Mouse (Mus musculus) megakaryocyte, embryonic 14.5 days (primary cell): Measurements from ENCODE around the gene Mrpl42. TPM values are rescaled to one million over a fixed set of nuclear protein-coding genes. Genes with fewer than 3 reads are reported as not detected.

ENCODE experiments used
- H3K27me3 ChIP-seq: replicated peaks from 2 replicates; pipeline ENCODE3; 2012; ENCODE audit warnings: inconsistent platforms
- H3K36me3 ChIP-seq: replicated peaks from 2 replicates; pipeline ENCODE3; 2012; ENCODE audit warnings: low read length, inconsistent platforms, mixed read lengths
- H3K4me1 ChIP-seq: 2 replicates; pipeline ENCODE4 v1.6.1; 2012; ENCODE audit warnings: inconsistent platforms
- H3K4me3 ChIP-seq: replicated peaks from 2 replicates; pipeline ENCODE3; 2012; ENCODE audit warnings: moderate library complexity, mild to moderate bottlenecking, inconsistent platforms
- H3K9me3 ChIP-seq: 2 replicates; pipeline ENCODE4 v1.6.1; 2012; ENCODE audit warnings: inconsistent platforms
- FLI1 ChIP-seq: IDR thresholded peaks from 2 replicates; pipeline ENCODE4 v1.6.1; 2012; ENCODE audit warnings: low read length, inconsistent platforms, mixed read lengths
- GATA1 ChIP-seq: IDR thresholded peaks from 3 replicates; pipeline ENCODE4 v1.6.1; 2012; ENCODE audit warnings: mixed read lengths, low read length, inconsistent platforms, borderline replicate concordance
- polyA plus RNA-seq: library from polyadenylated mRNA; stranded (reverse); fragments of >175 nt; gene quantifications from 2 replicates; pipeline ENCODE4 v1.2.3, GENCODE M21; 2012; ENCODE audit warnings: low replicate concordance; ENCODE audit not compliant: insufficient read depth

Gene Mrpl42
- polyA plus RNA-seq, 1 experiment, result 10.3 TPM

DNA sequence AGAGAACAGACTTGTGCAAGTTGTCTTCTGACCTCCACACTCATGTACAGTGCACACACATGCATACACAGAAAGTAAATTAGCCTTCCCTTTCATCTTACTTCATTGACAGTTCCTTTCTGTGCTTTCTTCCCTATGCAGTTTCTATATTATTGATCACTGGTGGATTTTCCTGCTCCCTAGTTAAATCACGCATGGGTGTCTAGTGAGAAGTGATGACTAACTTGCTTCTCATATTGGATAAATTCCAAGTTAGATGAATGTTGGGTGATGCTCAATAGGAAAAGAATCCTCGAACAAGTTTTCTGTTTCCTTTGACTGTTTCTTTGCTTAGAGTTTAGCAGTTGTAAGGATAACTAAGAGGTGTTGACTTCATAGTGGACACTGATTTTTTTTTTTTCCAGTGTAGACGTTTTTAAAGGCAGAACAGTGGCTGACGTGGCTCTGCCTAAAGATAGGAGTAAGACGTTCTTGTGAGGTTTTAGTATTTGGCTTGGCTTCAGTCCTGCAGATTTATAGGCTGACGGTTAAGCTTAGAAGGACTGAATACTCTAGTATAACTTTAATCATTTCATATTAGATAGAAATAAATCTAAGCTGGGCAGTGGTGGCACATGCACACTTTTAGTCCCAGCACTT, 23.4 kb upstream of the Mrpl42 start:
- TF ChIP-seq FLI1 (no peak), GATA1 (no peak)

GRCm38 (mm10) chr10:95517656-95518055, 15.9 kb upstream of the Mrpl42 start:
- no peak for TF ChIP-seq FLI1
- no peak for TF ChIP-seq GATA1
- Histone ChIP-seq H3K27me3 (no peaks in the 10 kb centered on the region), H3K4me3 (no peak overlapping the region), H3K36me3 (peaks cover 20% of the 10 kb centered on the region), H3K4me1 (peaks cover 50% of the 10 kb centered on the region), H3K9me3 (no peaks in the 10 kb centered on the region)

More for the DNA sequence above, 23.4 kb upstream of the Mrpl42 start:
- H3K4me1 ChIP-seq, result peaks cover 59% of the 10 kb centered on the region
- peaks cover 14% of the 10 kb centered on the region for H3K36me3 ChIP-seq
- no peak overlapping the region for H3K4me3 ChIP-seq
- no peaks in the 10 kb centered on the region for H3K27me3 ChIP-seq
- H3K9me3 ChIP-seq, result no peaks in the 10 kb centered on the region

GRCm38 (mm10) chr10:95515293-95515931, 13.7 kb upstream of the Mrpl42 start:
- peaks cover 5% of the 10 kb centered on the region for H3K9me3 ChIP-seq
- peaks cover 35% of the 10 kb centered on the region for H3K4me1 ChIP-seq
- H3K36me3 ChIP-seq, result peaks cover 11% of the 10 kb centered on the region
- peak overlapping the region; percentile 95 for H3K4me3 ChIP-seq
- no peaks in the 10 kb centered on the region for H3K27me3 ChIP-seq
- TF ChIP-seq FLI1 (no peak), GATA1 (no peak)

GRCm38 (mm10) chr10:95514656-95515292, 13.0 kb upstream of the Mrpl42 start, which contains the start of gene Ube2n:
Ube2n (plus strand) TSS chr10:95515145.
- peaks cover 30% of the 10 kb centered on the region for H3K4me1 ChIP-seq
- H3K36me3 ChIP-seq, result peaks cover 11% of the 10 kb centered on the region
- H3K4me3 ChIP-seq, result peak within 1 kb of the TSS; percentile 95
- TF ChIP-seq FLI1, result no peak
- TF ChIP-seq GATA1, result no peak
- H3K27me3 ChIP-seq, result no peaks in the 10 kb centered on the region
- peaks cover 5% of the 10 kb centered on the region for H3K9me3 ChIP-seq

DNA sequence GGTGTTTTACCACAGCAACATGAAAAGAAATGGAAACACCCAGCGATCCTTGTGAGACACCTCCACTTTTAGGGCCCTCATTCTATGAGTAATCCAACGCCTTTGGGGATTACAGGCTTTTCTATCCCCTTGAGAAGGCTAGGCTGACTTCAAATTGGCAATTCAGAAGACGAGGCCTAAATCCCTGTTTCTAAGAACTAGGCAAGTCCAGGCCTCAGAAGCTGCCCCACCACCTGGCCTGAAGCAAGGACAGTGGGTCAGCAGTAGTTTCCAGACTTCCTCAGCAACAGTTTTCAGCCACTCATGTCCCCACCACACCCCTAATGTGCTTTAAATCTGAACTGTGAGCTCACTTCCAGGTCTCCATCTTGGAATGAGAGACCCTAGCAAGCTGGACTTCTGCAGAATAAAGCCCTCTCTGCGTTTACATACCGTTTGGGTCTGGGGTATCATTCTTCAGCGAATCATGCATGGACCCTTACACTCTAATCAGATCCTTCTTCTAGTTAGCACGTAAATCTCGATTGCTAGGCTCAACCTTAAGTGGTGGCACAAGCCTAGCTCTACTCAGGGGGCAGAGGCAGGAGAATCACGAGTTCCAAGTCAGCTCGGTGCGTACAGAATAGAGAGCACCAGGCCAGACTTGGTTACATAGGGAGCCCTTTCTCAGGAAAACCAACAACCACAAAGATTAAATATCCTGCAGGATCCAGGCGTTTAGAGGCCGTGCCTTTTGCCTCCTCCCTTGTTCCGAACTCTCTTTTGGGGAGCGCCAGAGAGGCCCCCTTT, 12.2 kb upstream of the Mrpl42 start:
- H3K4me1 ChIP-seq, result peaks cover 26% of the 10 kb centered on the region
- H3K4me3 ChIP-seq, result peak overlapping the region; percentile 95
- no peak for TF ChIP-seq FLI1
- no peak for TF ChIP-seq GATA1
- no peaks in the 10 kb centered on the region for H3K27me3 ChIP-seq
- peaks cover 6% of the 10 kb centered on the region for H3K36me3 ChIP-seq
- peaks cover 5% of the 10 kb centered on the region for H3K9me3 ChIP-seq

- peaks cover 1% of the 10 kb centered on the region for H3K36me3 ChIP-seq
- no peak for TF ChIP-seq FLI1
- no peak for TF ChIP-seq GATA1
- peaks cover 5% of the 10 kb centered on the region for H3K9me3 ChIP-seq
- H3K4me3 ChIP-seq, result no peak overlapping the region
- H3K4me1 ChIP-seq, result peaks cover 33% of the 10 kb centered on the region
- H3K27me3 ChIP-seq, result no peaks in the 10 kb centered on the region
Measured at GRCm38 (mm10) chr10:95512635-95513034, 10.9 kb upstream of the Mrpl42 start.

- H3K36me3 ChIP-seq, result no peaks in the 10 kb centered on the region
- H3K4me3 ChIP-seq, result no peak overlapping the region
- no peaks in the 10 kb centered on the region for H3K27me3 ChIP-seq
- H3K4me1 ChIP-seq, result peaks cover 24% of the 10 kb centered on the region
- peaks cover 5% of the 10 kb centered on the region for H3K9me3 ChIP-seq
- TF ChIP-seq FLI1 (no peak), GATA1 (no peak)
Measured at GRCm38 (mm10) chr10:95509263-95509662, 7.5 kb upstream of the Mrpl42 start.

- Histone ChIP-seq H3K36me3 (no peaks in the 10 kb centered on the region), H3K4me3 (no peak overlapping the region), H3K4me1 (peaks cover 19% of the 10 kb centered on the region), H3K27me3 (no peaks in the 10 kb centered on the region), H3K9me3 (peaks cover 5% of the 10 kb centered on the region)
- no peak for TF ChIP-seq FLI1
- TF ChIP-seq GATA1, result no peak
Measured at GRCm38 (mm10) chr10:95508793-95509192, 7.1 kb upstream of the Mrpl42 start.

DNA sequence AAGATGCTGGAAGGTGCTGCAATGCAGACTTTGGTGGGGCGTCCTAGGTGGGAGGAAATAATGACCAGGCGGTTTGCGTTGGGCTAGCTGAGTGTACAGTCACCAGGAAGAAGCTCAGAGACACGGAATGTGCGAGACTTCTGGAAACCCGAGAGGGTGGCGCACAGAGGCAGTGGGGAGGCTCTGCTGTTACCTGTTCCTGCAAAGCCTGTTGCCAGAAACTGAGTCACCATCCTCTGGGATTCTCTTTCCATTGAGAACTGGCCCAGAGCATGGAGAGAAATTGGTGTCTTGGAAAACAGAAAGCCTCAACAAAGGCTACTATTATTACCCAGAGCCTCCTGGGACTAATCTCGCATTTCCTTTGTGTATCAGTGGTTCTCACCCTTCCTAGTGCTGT, 6.4 kb upstream of the Mrpl42 start:
- Histone ChIP-seq H3K27me3 (no peaks in the 10 kb centered on the region), H3K4me1 (peaks cover 14% of the 10 kb centered on the region)
- TF ChIP-seq FLI1, result no peak

More for the DNA sequence above, 6.4 kb upstream of the Mrpl42 start:
- Histone ChIP-seq H3K36me3 (no peaks in the 10 kb centered on the region), H3K4me3 (no peak overlapping the region), H3K9me3 (peaks cover 5% of the 10 kb centered on the region)
